Mouse (Mus musculus): ENCODE data around the gene Lamb3. TPM values are rescaled to one million over a fixed set of nuclear protein-coding genes. Genes with fewer than 3 reads are reported as not detected.

Lamb3 gene
- polyA plus RNA-seq, 1 experiment from 2014 or later, result 34.9 TPM

GRCm38 (mm10) chr1:193311596-193311995, 104.1 kb downstream of the Lamb3 start:
- no peak for DNase-seq (ENCODE audit: low spot score)
- no peak for ATAC-seq (ENCODE audit: low FRiP score, low TSS enrichment)
- TF ChIP-seq CTCF (IDR thresholded peaks at IDR 0.05; ENCODE audit: low read depth) (no peak), EP300 (optimal IDR thresholded peaks at IDR 0.05) (no peak)
- Histone ChIP-seq H3K4me2 (replicated peaks; ENCODE audit: low read depth) (no peak overlapping the region), H3K4me1 (replicated peaks; ENCODE audit: control insufficient read depth, insufficient read depth) (peaks cover 5% of the 10 kb centered on the region; the same call in 1 of the 2 replicates), H3K9ac (ENCODE audit: low read length) (no peak overlapping the region), H3K4me3 (ENCODE audit: low read depth, low read length) (no peak overlapping the region), H3K36me3 (ENCODE audit: control insufficient read depth, insufficient read depth, low read length) (no peaks in the 10 kb centered on the region), H3K27ac (replicated peaks) (no peak overlapping the region), H3K27me3 (ENCODE audit: control insufficient read depth, insufficient read depth, low read length) (no peaks in the 10 kb centered on the region), H3K9me3 (ENCODE audit: control insufficient read depth, low read length) (no peaks in the 10 kb centered on the region)
- WGBS, result 80% methylated on average over 1 of the region's 1 CpGs

GRCm38 (mm10) chr1:193315705-193316357, 108.3 kb downstream of the Lamb3 start:
- 46% methylated on average over 5 of the region's 5 CpGs for WGBS

GRCm38 (mm10) chr1:193316358-193316750, 108.9 kb downstream of the Lamb3 start:
- no peak overlapping the region for H3K4me3 ChIP-seq (ENCODE audit: low read depth, low read length)
- DNase-seq (ENCODE audit: low spot score) (no peak), ATAC-seq (ENCODE audit: low FRiP score, low TSS enrichment) (no peak)
- TF ChIP-seq EP300 (optimal IDR thresholded peaks at IDR 0.05) (no peak), CTCF (IDR thresholded peaks at IDR 0.05; ENCODE audit: low read depth) (no peak)
- no peaks in the 10 kb centered on the region for H3K36me3 ChIP-seq (ENCODE audit: control insufficient read depth, insufficient read depth, low read length)
- no peak overlapping the region for H3K4me2 ChIP-seq (replicated peaks; ENCODE audit: low read depth)
- 54% methylated on average over 9 of the region's 9 CpGs for WGBS
- H3K9me3 ChIP-seq (ENCODE audit: control insufficient read depth, low read length), result no peaks in the 10 kb centered on the region
- H3K27ac ChIP-seq (replicated peaks), result peak overlapping the region; percentile 86
- no peak overlapping the region for H3K9ac ChIP-seq (ENCODE audit: low read length)
- H3K4me1 ChIP-seq (replicated peaks; ENCODE audit: control insufficient read depth, insufficient read depth), result peaks cover 8% of the 10 kb centered on the region; the same call in 1 of the 2 replicates
- no peaks in the 10 kb centered on the region for H3K27me3 ChIP-seq (ENCODE audit: control insufficient read depth, insufficient read depth, low read length)

More at GRCm38 (mm10) chr1:193315705-193316357, 108.3 kb downstream of the Lamb3 start:
- DNase-seq (ENCODE audit: low spot score), result peak; percentile 45
- no peak for TF ChIP-seq CTCF (IDR thresholded peaks at IDR 0.05; ENCODE audit: low read depth)
- TF ChIP-seq EP300 (optimal IDR thresholded peaks at IDR 0.05), result peak; percentile 68
- Histone ChIP-seq H3K4me3 (ENCODE audit: low read depth, low read length) (no peak overlapping the region), H3K27ac (replicated peaks) (peak overlapping the region; percentile 86), H3K27me3 (ENCODE audit: control insufficient read depth, insufficient read depth, low read length) (no peaks in the 10 kb centered on the region), H3K9ac (ENCODE audit: low read length) (no peak overlapping the region), H3K4me1 (replicated peaks; ENCODE audit: control insufficient read depth, insufficient read depth) (peaks cover 8% of the 10 kb centered on the region; the same call in 1 of the 2 replicates), H3K4me2 (replicated peaks; ENCODE audit: low read depth) (no peak overlapping the region), H3K36me3 (ENCODE audit: control insufficient read depth, insufficient read depth, low read length) (no peaks in the 10 kb centered on the region), H3K9me3 (ENCODE audit: control insufficient read depth, low read length) (no peaks in the 10 kb centered on the region)
- ATAC-seq (ENCODE audit: low FRiP score, low TSS enrichment), result peak; percentile 74

GRCm38 (mm10) chr1:193317159-193317559, 109.7 kb downstream of the Lamb3 start:
- H3K27ac ChIP-seq (replicated peaks), result peak overlapping the region; percentile 72; the same call in 1 of the 2 replicates
- H3K27me3 ChIP-seq (ENCODE audit: control insufficient read depth, insufficient read depth, low read length), result no peaks in the 10 kb centered on the region
- DNase-seq (ENCODE audit: low spot score) (peak; percentile 36), ATAC-seq (ENCODE audit: low FRiP score, low TSS enrichment) (peak; percentile 64; the same call in 1 of the 2 replicates)
- peaks cover 8% of the 10 kb centered on the region; the same call in 1 of the 2 replicates for H3K4me1 ChIP-seq (replicated peaks; ENCODE audit: control insufficient read depth, insufficient read depth)
- no peak overlapping the region for H3K4me2 ChIP-seq (replicated peaks; ENCODE audit: low read depth)
- no peak overlapping the region for H3K9ac ChIP-seq (ENCODE audit: low read length)
- no peaks in the 10 kb centered on the region for H3K9me3 ChIP-seq (ENCODE audit: control insufficient read depth, low read length)
- H3K4me3 ChIP-seq (ENCODE audit: low read depth, low read length), result no peak overlapping the region
- no peaks in the 10 kb centered on the region for H3K36me3 ChIP-seq (ENCODE audit: control insufficient read depth, insufficient read depth, low read length)
- TF ChIP-seq CTCF (IDR thresholded peaks at IDR 0.05; ENCODE audit: low read depth) (no peak), EP300 (optimal IDR thresholded peaks at IDR 0.05) (no peak)
- 28% methylated on average over 6 of the region's 6 CpGs for WGBS

- WGBS, result 46% methylated on average over 3 of the region's 3 CpGs
These were observed 112.2 kb downstream of the Lamb3 start for GRCm38 (mm10) chr1:193319721-193320120.

GRCm38 (mm10) chr1:193320398-193320797, 112.9 kb downstream of the Lamb3 start:
- WGBS, result 87% methylated on average over 8 of the region's 8 CpGs
- ATAC-seq (ENCODE audit: low FRiP score, low TSS enrichment) (no peak), DNase-seq (ENCODE audit: low spot score) (no peak)
- no peak overlapping the region for H3K27ac ChIP-seq (replicated peaks)
- no peaks in the 10 kb centered on the region for H3K36me3 ChIP-seq (ENCODE audit: control insufficient read depth, insufficient read depth, low read length)
- H3K4me3 ChIP-seq (ENCODE audit: low read depth, low read length), result no peak overlapping the region
- TF ChIP-seq EP300 (optimal IDR thresholded peaks at IDR 0.05) (no peak), CTCF (IDR thresholded peaks at IDR 0.05; ENCODE audit: low read depth) (no peak)
- H3K9me3 ChIP-seq (ENCODE audit: control insufficient read depth, low read length), result no peaks in the 10 kb centered on the region
- H3K9ac ChIP-seq (ENCODE audit: low read length), result no peak overlapping the region
- no peak overlapping the region for H3K4me2 ChIP-seq (replicated peaks; ENCODE audit: low read depth)
- 0 out of 2 replicates have a peak, but pooled peaks cover 5% of the 10 kb centered on the region for H3K4me1 ChIP-seq (replicated peaks; ENCODE audit: control insufficient read depth, insufficient read depth)
- no peaks in the 10 kb centered on the region for H3K27me3 ChIP-seq (ENCODE audit: control insufficient read depth, insufficient read depth, low read length)

More at GRCm38 (mm10) chr1:193319721-193320120, 112.2 kb downstream of the Lamb3 start:
- H3K4me2 ChIP-seq (replicated peaks; ENCODE audit: low read depth), result no peak overlapping the region
- ATAC-seq (ENCODE audit: low FRiP score, low TSS enrichment), result no peak
- H3K4me3 ChIP-seq (ENCODE audit: low read depth, low read length), result no peak overlapping the region
- no peak for TF ChIP-seq CTCF (IDR thresholded peaks at IDR 0.05; ENCODE audit: low read depth)
- no peak for TF ChIP-seq EP300 (optimal IDR thresholded peaks at IDR 0.05)
- no peaks in the 10 kb centered on the region for H3K9me3 ChIP-seq (ENCODE audit: control insufficient read depth, low read length)
- H3K4me1 ChIP-seq (replicated peaks; ENCODE audit: control insufficient read depth, insufficient read depth), result peaks cover 8% of the 10 kb centered on the region; the same call in 1 of the 2 replicates
- H3K27me3 ChIP-seq (ENCODE audit: control insufficient read depth, insufficient read depth, low read length), result no peaks in the 10 kb centered on the region
- H3K27ac ChIP-seq (replicated peaks), result no peak overlapping the region
- H3K9ac ChIP-seq (ENCODE audit: low read length), result no peak overlapping the region
- no peaks in the 10 kb centered on the region for H3K36me3 ChIP-seq (ENCODE audit: control insufficient read depth, insufficient read depth, low read length)
- no peak for DNase-seq (ENCODE audit: low spot score)
